Mouse (Mus musculus) adrenal gland, postnatal 14 days (tissue): Measurements from ENCODE around the gene 9930111J21Rik2. TPM values are rescaled to one million over a fixed set of nuclear protein-coding genes. Genes with fewer than 3 reads are reported as not detected.
"Not testable (repeated sequence)": the region's sequence is repeated elsewhere in the genome, so short reads cannot be mapped to it uniquely, and the experiment has no call there.

ENCODE experiments used
- DNase-seq: peaks from one replicate; pipeline ENCODE4 v3.0.0; 2021; ENCODE audit warnings: mixed read lengths
- total RNA-seq: library from RNA; stranded (reverse); gene quantifications from 2 replicates; pipeline ENCODE4 v1.2.3, GENCODE M21; 2021

9930111J21Rik2 gene
- total RNA-seq, 1 experiment from 2014 or later: 3.4 TPM

- DNase-seq: no peak
Observed at GRCm38 (mm10) chr11:49077012-49077411, 26.0 kb upstream of the 9930111J21Rik2 start.

- not testable (repeated sequence) for DNase-seq
Observed at GRCm38 (mm10) chr11:49076001-49076757, 25.1 kb upstream of the 9930111J21Rik2 start, which contains the start of gene Ifi47. Gene Ifi47, plus strand, starts transcription at chr11:49076587.

GRCm38 (mm10) chr11:49068358-49068757 is 17.3 kb upstream of the 9930111J21Rik2 start:
- no peak for DNase-seq

- DNase-seq: not testable (repeated sequence)
Observed at GRCm38 (mm10) chr11:49063713-49064469, 12.8 kb upstream of the 9930111J21Rik2 start, which contains the start of gene Tgtp2. Gene Tgtp2, minus strand, starts transcription at chr11:49064206.

GRCm38 (mm10) chr11:49061865-49062264 is 10.8 kb upstream of the 9930111J21Rik2 start:
- DNase-seq: not testable (repeated sequence)

GRCm38 (mm10) chr11:49060061-49060460 is 9.0 kb upstream of the 9930111J21Rik2 start:
- DNase-seq: not testable (repeated sequence)

- not testable (repeated sequence) for DNase-seq
Observed at GRCm38 (mm10) chr11:49051894-49052293, 852 bp upstream of the 9930111J21Rik2 start.

- not testable (repeated sequence) for DNase-seq
Observed at GRCm38 (mm10) chr11:49050064-49050463, 978 bp downstream of the 9930111J21Rik2 start.

GRCm38 (mm10) chr11:49012074-49012473 is 39.0 kb downstream of the 9930111J21Rik2 start:
- not testable (repeated sequence) for DNase-seq

- not testable (repeated sequence) for DNase-seq
Observed at GRCm38 (mm10) chr11:49006785-49007184, 44.3 kb downstream of the 9930111J21Rik2 start.

- DNase-seq: not testable (repeated sequence)
Observed at GRCm38 (mm10) chr11:49006317-49006716, 44.7 kb downstream of the 9930111J21Rik2 start.

- not testable (repeated sequence) for DNase-seq
Observed at GRCm38 (mm10) chr11:49000411-49000810, 50.6 kb downstream of the 9930111J21Rik2 start.

- DNase-seq: not testable (repeated sequence)
Observed at GRCm38 (mm10) chr11:48994018-48994417, 57.0 kb downstream of the 9930111J21Rik2 start, which contains the start of gene Tgtp1. Gene Tgtp1, minus strand, starts transcription at chr11:48994172.

GRCm38 (mm10) chr11:48993296-48993695 is 57.7 kb downstream of the 9930111J21Rik2 start:
- peak; percentile 51 for DNase-seq

GRCm38 (mm10) chr11:48991740-48992520 is 59.1 kb downstream of the 9930111J21Rik2 start, which contains the start of gene Gm12185:
Gene Gm12185, minus strand, starts transcription at chr11:48992226.
- not testable (repeated sequence) for DNase-seq

GRCm38 (mm10) chr11:48989981-48990380 is 61.1 kb downstream of the 9930111J21Rik2 start:
- not testable (repeated sequence) for DNase-seq

- not testable (repeated sequence) for DNase-seq
Observed at GRCm38 (mm10) chr11:48988219-48988618, 62.8 kb downstream of the 9930111J21Rik2 start.

- not testable (repeated sequence) for DNase-seq
Observed at GRCm38 (mm10) chr11:48982848-48983247, 68.2 kb downstream of the 9930111J21Rik2 start.

GRCm38 (mm10) chr11:48980052-48980451 is 71.0 kb downstream of the 9930111J21Rik2 start:
- DNase-seq: not testable (repeated sequence)

GRCm38 (mm10) chr11:48979251-48979650 is 71.8 kb downstream of the 9930111J21Rik2 start, which contains the start of gene 9930111J21Rik1:
Gene 9930111J21Rik1, minus strand, starts transcription at chr11:48979398.
- DNase-seq: not testable (repeated sequence)

GRCm38 (mm10) chr11:48978240-48978939 is 72.7 kb downstream of the 9930111J21Rik2 start, which contains the start of gene Olfr56:
Gene Olfr56, plus strand, starts transcription at chr11:48978889.
- not testable (repeated sequence) for DNase-seq
